Mouse (Mus musculus) MEL (cell line): ENCODE measurements around the gene Hgd. TPM values are rescaled to one million over a fixed set of nuclear protein-coding genes. Genes with fewer than 3 reads are reported as not detected.
A peak's percentile ranks its signal among the peaks of the same experiment; 100 is the strongest.

Experiments used
- DNase-seq: peaks from one replicate; pipeline ENCODE4 v3.0.0; 2011; ENCODE audit warnings: low read depth, low spot score
- H3K27ac ChIP-seq: 2 replicates; pipeline ENCODE4 v1.5.1; 2012; ENCODE audit warnings: low read depth, mild to moderate bottlenecking, control low read depth, low read length, moderate library complexity; ENCODE audit not compliant: control insufficient read depth
- H3K27me3 ChIP-seq, 2 experiments: fragments of 150-350 bp in 1 of 2; sonication (generic) in 1 of 2; 2 replicates each; pipeline ENCODE4 v1.6.1; 2012; ENCODE audit warnings: low read length in 2 of 2, mild to moderate bottlenecking in 2 of 2, improper control_type of control experiment in 1 of 2, moderate library complexity in 1 of 2; ENCODE audit not compliant: insufficient read depth in 2 of 2, control insufficient read depth in 1 of 2
- H3K36me3 ChIP-seq, 2 experiments: 2 replicates each; pipeline ENCODE4 v1.6.1; 2012 to 2014; ENCODE audit warnings: low read length in 2 of 2, improper control_type of control experiment in 1 of 2, inconsistent platforms in 1 of 2, mild to moderate bottlenecking in 1 of 2; ENCODE audit not compliant: insufficient read depth in 2 of 2, control insufficient read depth in 1 of 2
- H3K4me1 ChIP-seq, 2 experiments: fragments of 150-350 bp in 1 of 2; sonication (generic) in 1 of 2; 2 replicates each; pipeline ENCODE4 v1.6.1; 2012; ENCODE audit warnings: low read length in 2 of 2, improper control_type of control experiment in 1 of 2, mild to moderate bottlenecking in 1 of 2; ENCODE audit not compliant: insufficient read depth in 2 of 2, control insufficient read depth in 1 of 2
- H3K4me3 ChIP-seq, 2 experiments: fragments of 150-350 bp in 1 of 2; sonication (generic) in 1 of 2; 2 replicates each; pipeline ENCODE4 v1.5.1; 2012; ENCODE audit warnings: low read depth in 2 of 2, low read length in 2 of 2, mild to moderate bottlenecking in 2 of 2, moderate library complexity in 2 of 2, control low read depth in 1 of 2, improper control_type of control experiment in 1 of 2; ENCODE audit not compliant: control insufficient read depth in 1 of 2, insufficient read depth in 1 of 2
- H3K79me2 ChIP-seq: 2 replicates; pipeline ENCODE4 v1.6.1; 2012; ENCODE audit warnings: mild to moderate bottlenecking, low read length, moderate library complexity; ENCODE audit not compliant: control insufficient read depth, poor library complexity, insufficient read depth
- H3K9ac ChIP-seq: 2 replicates; pipeline ENCODE4 v1.6.1; 2012; ENCODE audit warnings: low read depth, mild to moderate bottlenecking, control low read depth, low read length, moderate library complexity; ENCODE audit not compliant: control insufficient read depth, poor library complexity, severe bottlenecking
- H3K9me3 ChIP-seq: fragments of 150-350 bp; sonication (generic); replicated peaks from 2 replicates; pipeline ENCODE4 v1.6.1; 2012; ENCODE audit warnings: mild to moderate bottlenecking, low read length, improper control_type of control experiment, moderate library complexity; ENCODE audit not compliant: insufficient read depth
- CHD1 ChIP-seq: IDR thresholded peaks from 2 replicates; pipeline ENCODE4 v1.6.1; 2012; ENCODE audit warnings: low read depth, mild to moderate bottlenecking, inconsistent platforms, low read length, improper control_type of control experiment
- ELF1 ChIP-seq: IDR thresholded peaks from 2 replicates; pipeline ENCODE4 v1.6.1; 2014; ENCODE audit warnings: low read depth, mild to moderate bottlenecking, inconsistent platforms, low read length, improper control_type of control experiment, moderate library complexity
- EP300 ChIP-seq, 2 experiments: IDR thresholded peaks; 2 replicates each; pipeline ENCODE4 v1.6.1; 2011; ENCODE audit warnings: improper control_type of control experiment in 2 of 2, low read length in 2 of 2, low read depth in 1 of 2, mild to moderate bottlenecking in 1 of 2
- ETS1 ChIP-seq: IDR thresholded peaks from 2 replicates; pipeline ENCODE4 v1.6.1; 2012; ENCODE audit warnings: low read depth, mild to moderate bottlenecking, inconsistent platforms, low read length, improper control_type of control experiment, moderate library complexity
- GATA1 ChIP-seq: IDR thresholded peaks from 2 replicates; pipeline ENCODE4 v1.6.1; 2011; ENCODE audit warnings: low read depth, low read length, improper control_type of control experiment
- MAFK ChIP-seq: IDR thresholded peaks from 2 replicates; pipeline ENCODE4 v1.6.1; 2011; ENCODE audit warnings: low read depth, mild to moderate bottlenecking, low read length, improper control_type of control experiment, borderline replicate concordance
- NRF1 ChIP-seq: IDR thresholded peaks from 2 replicates; pipeline ENCODE4 v1.6.1; 2014; ENCODE audit warnings: low read depth, mild to moderate bottlenecking, inconsistent platforms, low read length, improper control_type of control experiment, moderate library complexity; ENCODE audit not compliant: poor library complexity, insufficient read depth, severe bottlenecking
- POLR2A ChIP-seq, 2 experiments: IDR thresholded peaks; 2 replicates each; pipeline ENCODE4 v1.6.1; 2011 to 2012; ENCODE audit warnings: low read length in 2 of 2, mild to moderate bottlenecking in 2 of 2, control low read depth in 1 of 2, improper control_type of control experiment in 1 of 2, low read depth in 1 of 2, moderate library complexity in 1 of 2; ENCODE audit not compliant: control insufficient read depth in 1 of 2, insufficient read depth in 1 of 2, poor library complexity in 1 of 2
- RAD21 ChIP-seq: IDR thresholded peaks from 2 replicates; pipeline ENCODE4 v1.6.1; 2011; ENCODE audit warnings: mild to moderate bottlenecking, low read depth, low read length, improper control_type of control experiment
- TBP ChIP-seq: IDR thresholded peaks from 2 replicates; pipeline ENCODE4 v1.8.0; 2011; ENCODE audit warnings: low read depth, low read length, improper control_type of control experiment
- TCF12 ChIP-seq: IDR thresholded peaks from 2 replicates; pipeline ENCODE4 v1.6.1; 2014; ENCODE audit warnings: low read depth, mild to moderate bottlenecking, inconsistent platforms, low read length, improper control_type of control experiment, moderate library complexity
- USF2 ChIP-seq, 2 experiments: IDR thresholded peaks; 2 replicates each; pipeline ENCODE4 v1.6.1; 2011 to 2012; ENCODE audit warnings: improper control_type of control experiment in 2 of 2, low read length in 2 of 2, borderline replicate concordance in 1 of 2, inconsistent platforms in 1 of 2, low read depth in 1 of 2, mild to moderate bottlenecking in 1 of 2; ENCODE audit not compliant: insufficient read depth in 1 of 2
- polyA plus RNA-seq, 2 experiments: library from polyadenylated mRNA; stranded (reverse) in 1 of 2; unstranded in 1 of 2; fragments of >175 nt in 1 of 2; fragments of >200 nt in 1 of 2; gene quantifications; 2 replicates each; pipeline versions ENCODE4 v1.2.1 to v1.2.4; 2012; ENCODE audit warnings: low replicate concordance in 2 of 2, low read depth in 1 of 2; ENCODE audit not compliant: insufficient read length in 2 of 2, insufficient read depth in 1 of 2, missing spikeins in 1 of 2
- total RNA-seq: library from RNA; depleted of rRNA; stranded (reverse); fragments of 300-350 nt; gene quantifications from 2 replicates; pipeline ENCODE4 v1.2.3, GENCODE M21; 2012

Hgd gene
- total and polyA plus RNA-seq, 3 experiments: not detected

- no peaks in the 10 kb centered on the region; a peak in 1 of 4 replicates for H3K4me1 ChIP-seq
- H3K27ac ChIP-seq: no peak overlapping the region
- peaks cover 0 to 3% of the 10 kb centered on the region in 2 experiments; a peak in 1 of 4 replicates for H3K36me3 ChIP-seq
- H3K79me2 ChIP-seq: no peaks in the 10 kb centered on the region
- no peaks in the 10 kb centered on the region for H3K9me3 ChIP-seq
- TF ChIP-seq TBP: no peak
- 0 out of 4 replicates have a peak, but pooled peaks of 1 of the 2 experiments have one; percentile 5 for TF ChIP-seq EP300 (IDR thresholded peaks at IDR 0.05; ENCODE audit: low read depth in 1 of 2, low read length in 2 of 2)
- no peak for DNase-seq
- H3K4me3 ChIP-seq: no peak overlapping the region
- H3K27me3 ChIP-seq: no peaks in the 10 kb centered on the region
- H3K9ac ChIP-seq: no peak overlapping the region
These were observed 27.1 kb upstream of the Hgd start for GRCm38 (mm10) chr16:37552824-37553223.

- H3K9ac ChIP-seq: no peak overlapping the region
- no peak overlapping the region for H3K4me3 ChIP-seq
- no peak overlapping the region for H3K27ac ChIP-seq
- H3K9me3 ChIP-seq: no peaks in the 10 kb centered on the region
- no peaks in the 10 kb centered on the region for H3K27me3 ChIP-seq
- H3K36me3 ChIP-seq: peaks cover 0 to 4% of the 10 kb centered on the region in 2 experiments; a peak in 3 of 4 replicates
- H3K4me1 ChIP-seq: no peaks in the 10 kb centered on the region
- H3K79me2 ChIP-seq: no peaks in the 10 kb centered on the region
- TF ChIP-seq POLR2A (IDR thresholded peaks at IDR 0.05; ENCODE audit: control insufficient read depth in 1 of 2, insufficient read depth in 1 of 2, low read depth in 1 of 2, low read length in 2 of 2, poor library complexity in 1 of 2): no peak
- no peak for TF ChIP-seq RAD21
- DNase-seq: no peak
These were observed 17.5 kb upstream of the Hgd start for GRCm38 (mm10) chr16:37562414-37562813.

GRCm38 (mm10) chr16:37562961-37563360 is 17.0 kb upstream of the Hgd start:
- TF ChIP-seq GATA1 (no peak), CHD1 (no peak), USF2 (IDR thresholded peaks at IDR 0.05; ENCODE audit: borderline replicate concordance in 1 of 2, insufficient read depth in 1 of 2, low read depth in 1 of 2, low read length in 2 of 2) (no peak), MAFK (no peak), ETS1 (no peak), ELF1 (no peak), NRF1 (no peak), TCF12 (no peak)
- H3K27me3 ChIP-seq: no peaks in the 10 kb centered on the region
- no peaks in the 10 kb centered on the region for H3K79me2 ChIP-seq
- H3K27ac ChIP-seq: no peak overlapping the region
- DNase-seq: no peak
- no peaks in the 10 kb centered on the region for H3K9me3 ChIP-seq
- no peak overlapping the region for H3K4me3 ChIP-seq
- no peak overlapping the region for H3K9ac ChIP-seq
- H3K4me1 ChIP-seq: no peaks in the 10 kb centered on the region
- H3K36me3 ChIP-seq: peaks cover 0 to 4% of the 10 kb centered on the region in 2 experiments; a peak in 3 of 4 replicates
